Mouse (Mus musculus) kidney, embryonic 16.5 days (tissue): ENCODE data around the gene Frem3. TPM values are rescaled to one million over a fixed set of nuclear protein-coding genes. Genes with fewer than 3 reads are reported as not detected.
"Not testable (repeated sequence)": the region's sequence is repeated elsewhere in the genome, so short reads cannot be mapped to it uniquely, and the experiment has no call there.

ENCODE experiments used
- ATAC-seq: fragments of 200-750 bp; cut with Nextera tagmentation; 2 replicates; pipeline ENCODE4 v1.8.0; 2017; ENCODE audit warnings: moderate TSS enrichment; ENCODE audit not compliant: low FRiP score, low TSS enrichment
- H3K27ac ChIP-seq: fragments of 300-500 bp; sonication (generic); 2 replicates; pipeline ENCODE4 v1.5.1; 2014; ENCODE audit warnings: low read length
- H3K27me3 ChIP-seq: fragments of 300-500 bp; sonication (generic); 2 replicates; pipeline ENCODE4 v1.6.1; 2014; ENCODE audit warnings: low read length, control low read depth, mixed read lengths; ENCODE audit not compliant: insufficient read depth
- H3K36me3 ChIP-seq: fragments of 300-500 bp; sonication (generic); 2 replicates; pipeline ENCODE4 v1.6.1; 2014; ENCODE audit warnings: low read length, control low read depth, mixed read lengths; ENCODE audit not compliant: insufficient read depth
- H3K4me1 ChIP-seq: fragments of 300-500 bp; sonication (generic); 2 replicates; pipeline ENCODE4 v1.6.1; 2014; ENCODE audit warnings: low read length, control low read depth, mixed read lengths; ENCODE audit not compliant: insufficient read depth
- H3K4me2 ChIP-seq: fragments of 300-500 bp; sonication (generic); replicated peaks from 2 replicates; pipeline ENCODE4 v1.6.1; 2014; ENCODE audit warnings: low read depth, low read length
- H3K4me3 ChIP-seq: fragments of 300-500 bp; sonication (generic); 2 replicates; pipeline ENCODE4 v1.5.1; 2014; ENCODE audit warnings: mild to moderate bottlenecking, low read length
- H3K9ac ChIP-seq: fragments of 300-500 bp; sonication (generic); replicated peaks from 2 replicates; pipeline ENCODE4 v1.6.1; 2014; ENCODE audit warnings: low read length
- H3K9me3 ChIP-seq: fragments of 300-500 bp; sonication (generic); 2 replicates; pipeline ENCODE4 v1.6.1; 2016; ENCODE audit warnings: low read length, control low read depth
- WGBS: fragments of 180-500 bp; shearing (Covaris S2); extraction: QIAGEN DNeasy Blood & Tissue Kit; methylation state at CpG from one replicate; pipeline ENCODE4 v1.1.7; 2014; 5-methylcytosine and 5-hydroxymethylcytosine counted together
- polyA plus RNA-seq: library from polyadenylated mRNA; unstranded; fragments of >200 nt; fragmentation: Nextera tagmentation; extraction: Ambion mirVana; gene quantifications from 2 replicates; pipeline ENCODE4 v1.2.1, GENCODE M21; 2015

Frem3 gene
- polyA plus RNA-seq, 1 experiment from 2014 or later: 0.30 TPM

DNA sequence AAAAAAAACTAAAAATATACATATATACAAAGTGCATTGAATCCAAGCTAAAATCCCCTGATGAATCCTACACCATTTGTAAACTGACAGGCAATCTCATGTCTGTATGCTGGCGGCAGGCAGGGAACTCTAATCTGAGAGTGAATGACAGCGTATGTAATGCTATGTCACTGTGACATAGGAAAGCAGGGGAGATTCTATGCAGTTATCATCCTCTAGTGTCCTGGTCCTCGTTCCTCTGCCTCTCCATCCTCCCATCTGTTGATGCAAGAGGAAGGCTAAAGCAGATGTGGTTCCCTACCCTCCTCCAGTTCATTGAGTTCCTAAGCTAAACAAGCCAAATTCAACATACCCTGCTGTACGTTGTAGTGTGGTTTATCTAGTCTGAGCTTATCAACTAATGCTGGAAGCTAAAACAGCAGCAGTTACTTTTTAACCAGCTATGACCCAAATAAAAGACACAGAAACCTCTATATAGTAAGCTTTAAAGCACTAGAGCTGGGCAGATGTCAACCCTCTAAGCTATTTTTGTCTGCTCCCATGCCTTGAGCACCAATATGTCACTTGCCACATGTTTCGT, 73.0 kb downstream of the Frem3 start:
- Histone ChIP-seq H3K4me1 (no peaks in the 10 kb centered on the region), H3K4me3 (no peak overlapping the region), H3K9me3 (no peaks in the 10 kb centered on the region), H3K27me3 (no peaks in the 10 kb centered on the region), H3K9ac (no peak overlapping the region), H3K4me2 (no peak overlapping the region), H3K27ac (no peak overlapping the region), H3K36me3 (no peaks in the 10 kb centered on the region)
- WGBS: 72% methylated on average over 5 of the region's 5 CpGs
- ATAC-seq: no peak

DNA sequence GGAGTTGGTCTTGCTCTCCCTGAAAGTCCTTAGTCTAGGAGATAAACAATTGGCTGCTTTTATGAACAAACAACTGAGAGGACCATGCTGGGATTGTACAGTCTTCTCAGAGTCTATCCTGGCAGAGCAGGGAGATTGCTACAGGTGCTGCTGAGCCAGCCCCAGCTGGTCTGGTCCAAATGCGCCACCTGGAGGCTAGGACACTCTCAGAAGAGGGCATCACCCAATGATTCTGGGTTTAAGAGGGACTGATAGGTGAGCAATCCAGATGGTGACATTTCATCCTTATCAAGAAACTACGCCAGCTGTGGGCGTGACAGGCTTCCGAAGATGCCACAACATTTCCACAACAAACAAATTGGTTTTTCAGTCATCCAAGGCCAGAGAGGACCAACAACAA, 77.3 kb downstream of the Frem3 start:
- WGBS: 37% methylated on average over 4 of the region's 4 CpGs

DNA sequence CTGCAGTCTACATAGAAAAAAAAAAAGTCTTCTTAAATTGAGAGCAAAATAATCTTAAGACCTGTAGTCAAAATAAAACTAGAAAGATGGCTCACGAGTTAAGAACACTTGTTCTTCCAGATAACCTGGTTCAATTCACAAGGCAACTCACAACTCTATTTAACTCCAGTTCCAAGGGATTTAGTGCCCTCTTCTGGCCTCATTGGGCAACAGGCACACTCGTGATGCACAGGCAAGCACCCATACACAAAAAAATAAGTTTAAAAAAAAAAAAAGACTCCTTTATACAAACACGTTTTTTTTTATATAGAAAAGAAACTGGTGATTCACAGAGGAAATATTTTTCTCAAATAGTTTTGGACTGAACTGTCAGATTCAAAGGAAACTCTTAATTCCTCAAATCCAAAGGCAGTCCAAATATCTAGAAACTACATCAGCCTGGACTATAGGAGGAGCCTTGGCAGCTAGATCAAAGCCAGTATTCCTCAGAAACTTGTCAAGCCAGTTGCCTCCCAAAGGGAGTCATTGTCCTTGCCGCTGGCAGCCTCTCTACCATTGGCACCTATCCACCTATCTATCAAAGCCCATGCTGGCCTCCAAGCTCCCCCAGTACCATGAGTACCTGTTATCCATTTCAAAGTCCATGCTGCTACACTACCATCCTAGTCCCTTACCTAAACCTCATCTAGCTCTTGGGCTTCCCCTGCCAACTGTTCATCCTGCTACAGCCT, 100.0 kb downstream of the Frem3 start:
- no peak overlapping the region for H3K9ac ChIP-seq
- H3K4me3 ChIP-seq: no peak overlapping the region
- peaks cover 53% of the 10 kb centered on the region for H3K36me3 ChIP-seq
- H3K4me2 ChIP-seq: no peak overlapping the region
- no peak for ATAC-seq
- no peak overlapping the region for H3K27ac ChIP-seq
- H3K27me3 ChIP-seq: no peaks in the 10 kb centered on the region
- WGBS: 81% methylated on average over 4 of the region's 4 CpGs
- peaks cover 5% of the 10 kb centered on the region; the same call in 1 of the 2 replicates for H3K9me3 ChIP-seq
- H3K4me1 ChIP-seq: no peaks in the 10 kb centered on the region

More for the DNA sequence above, 77.3 kb downstream of the Frem3 start:
- H3K27ac ChIP-seq: no peak overlapping the region
- peak; percentile 85; the same call in 1 of the 2 replicates for ATAC-seq
- no peaks in the 10 kb centered on the region for H3K4me1 ChIP-seq
- no peaks in the 10 kb centered on the region for H3K9me3 ChIP-seq
- no peaks in the 10 kb centered on the region for H3K27me3 ChIP-seq
- H3K36me3 ChIP-seq: no peaks in the 10 kb centered on the region
- H3K4me3 ChIP-seq: no peak overlapping the region
- no peak overlapping the region for H3K4me2 ChIP-seq
- H3K9ac ChIP-seq: no peak overlapping the region

- H3K4me1 ChIP-seq: no peaks in the 10 kb centered on the region
- H3K27me3 ChIP-seq: no peaks in the 10 kb centered on the region
- 85% methylated on average over 1 of the region's 1 CpGs for WGBS
- H3K4me2 ChIP-seq: no peak overlapping the region
- H3K27ac ChIP-seq: no peak overlapping the region
- no peak for ATAC-seq
- peaks cover 42% of the 10 kb centered on the region for H3K36me3 ChIP-seq
- no peak overlapping the region for H3K9ac ChIP-seq
- peaks cover 5% of the 10 kb centered on the region; the same call in 1 of the 2 replicates for H3K9me3 ChIP-seq
- H3K4me3 ChIP-seq: no peak overlapping the region
Observed at GRCm38 (mm10) chr8:80714461-80714860, 103.6 kb downstream of the Frem3 start.

DNA sequence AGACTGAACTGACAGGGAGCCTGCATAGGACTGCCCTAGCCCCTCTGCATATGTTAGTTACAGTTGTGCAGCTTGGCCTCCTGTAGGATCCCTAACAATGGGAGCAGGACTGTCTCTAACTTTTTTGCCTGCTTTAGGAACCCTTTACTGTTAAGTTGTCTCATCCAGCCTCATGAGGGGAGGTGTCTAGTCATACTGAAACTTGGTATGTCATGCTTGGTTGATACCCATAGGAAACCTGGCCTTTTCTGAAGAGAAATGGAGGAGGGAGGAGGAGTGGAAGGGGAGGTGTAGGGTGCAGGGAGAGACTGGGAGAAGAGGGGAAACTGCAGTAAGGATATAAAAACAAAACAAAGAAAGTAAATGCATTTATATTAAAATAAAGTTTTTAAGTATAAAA, 121.4 kb downstream of the Frem3 start:
- H3K27me3 ChIP-seq: no peaks in the 10 kb centered on the region
- H3K27ac ChIP-seq: no peak overlapping the region
- ATAC-seq: no peak
- H3K36me3 ChIP-seq: peaks cover 33% of the 10 kb centered on the region
- H3K4me1 ChIP-seq: no peaks in the 10 kb centered on the region; the same call in 1 of the 2 replicates
- no peak overlapping the region for H3K9ac ChIP-seq
- H3K4me2 ChIP-seq: no peak overlapping the region
- H3K9me3 ChIP-seq: no peaks in the 10 kb centered on the region
- no peak overlapping the region for H3K4me3 ChIP-seq

GRCm38 (mm10) chr8:80738046-80738387, 127.1 kb downstream of the Frem3 start:
- no peak for ATAC-seq
- Histone ChIP-seq H3K4me2 (peak overlapping the region; percentile 80), H3K9me3 (no peaks in the 10 kb centered on the region), H3K36me3 (peaks cover 12% of the 10 kb centered on the region; the same call in 1 of the 2 replicates), H3K9ac (peak overlapping the region; percentile 95), H3K4me1 (peaks cover 10% of the 10 kb centered on the region; the same call in 1 of the 2 replicates), H3K27ac (peak overlapping the region; percentile 99), H3K27me3 (no peaks in the 10 kb centered on the region), H3K4me3 (peak overlapping the region; percentile 94)
- under 1% methylated on average over 5 of the region's 5 CpGs for WGBS

DNA sequence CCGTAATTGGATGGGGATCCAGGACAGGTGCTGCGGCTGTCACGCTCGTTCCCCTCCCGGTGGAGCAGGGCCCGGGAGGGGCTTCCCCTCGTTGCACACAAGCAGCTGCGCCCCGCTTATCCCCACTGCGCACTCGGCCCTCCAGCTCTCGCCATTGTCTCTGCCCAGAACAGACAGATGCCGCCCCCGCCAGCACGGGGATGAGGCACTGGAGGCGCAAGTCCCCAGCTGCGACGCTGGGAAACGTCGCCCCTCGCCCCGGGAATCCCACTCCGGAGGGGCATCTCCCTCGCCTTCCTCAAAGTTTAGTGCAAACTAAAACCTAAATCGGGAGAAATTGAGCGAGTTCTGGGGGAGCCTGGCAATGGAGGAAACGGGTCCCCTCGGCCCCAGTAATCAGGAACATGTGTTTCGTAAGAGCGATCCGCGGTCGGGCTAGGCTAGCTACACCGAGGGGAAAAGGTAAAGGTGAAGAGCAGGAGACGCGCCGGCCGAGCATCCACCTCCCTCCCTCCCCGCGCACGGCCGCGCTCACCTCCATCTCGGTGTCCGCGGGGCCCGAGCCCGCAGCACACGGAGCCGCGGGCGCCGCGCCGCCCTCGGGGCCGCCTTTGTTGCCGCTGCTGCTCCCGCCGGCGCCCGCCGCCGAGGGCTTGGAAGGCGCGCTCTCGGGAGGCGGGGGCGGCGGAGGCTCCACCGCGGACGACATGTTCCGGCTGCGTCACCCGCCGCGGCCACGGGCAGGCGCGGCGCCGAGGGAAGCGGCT, 127.7 kb downstream of the Frem3 start:
- H3K9ac ChIP-seq: peak overlapping the region; percentile 95
- peak overlapping the region; percentile 99 for H3K27ac ChIP-seq
- no peaks in the 10 kb centered on the region for H3K27me3 ChIP-seq
- peaks cover 10% of the 10 kb centered on the region; the same call in 1 of the 2 replicates for H3K36me3 ChIP-seq
- H3K9me3 ChIP-seq: no peaks in the 10 kb centered on the region
- peak overlapping the region; percentile 80 for H3K4me2 ChIP-seq
- peaks cover 10% of the 10 kb centered on the region; the same call in 1 of the 2 replicates for H3K4me1 ChIP-seq
- WGBS: under 1% methylated on average over 74 of the region's 84 CpGs
- ATAC-seq: peak; percentile 74
- H3K4me3 ChIP-seq: peak overlapping the region; percentile 94

DNA sequence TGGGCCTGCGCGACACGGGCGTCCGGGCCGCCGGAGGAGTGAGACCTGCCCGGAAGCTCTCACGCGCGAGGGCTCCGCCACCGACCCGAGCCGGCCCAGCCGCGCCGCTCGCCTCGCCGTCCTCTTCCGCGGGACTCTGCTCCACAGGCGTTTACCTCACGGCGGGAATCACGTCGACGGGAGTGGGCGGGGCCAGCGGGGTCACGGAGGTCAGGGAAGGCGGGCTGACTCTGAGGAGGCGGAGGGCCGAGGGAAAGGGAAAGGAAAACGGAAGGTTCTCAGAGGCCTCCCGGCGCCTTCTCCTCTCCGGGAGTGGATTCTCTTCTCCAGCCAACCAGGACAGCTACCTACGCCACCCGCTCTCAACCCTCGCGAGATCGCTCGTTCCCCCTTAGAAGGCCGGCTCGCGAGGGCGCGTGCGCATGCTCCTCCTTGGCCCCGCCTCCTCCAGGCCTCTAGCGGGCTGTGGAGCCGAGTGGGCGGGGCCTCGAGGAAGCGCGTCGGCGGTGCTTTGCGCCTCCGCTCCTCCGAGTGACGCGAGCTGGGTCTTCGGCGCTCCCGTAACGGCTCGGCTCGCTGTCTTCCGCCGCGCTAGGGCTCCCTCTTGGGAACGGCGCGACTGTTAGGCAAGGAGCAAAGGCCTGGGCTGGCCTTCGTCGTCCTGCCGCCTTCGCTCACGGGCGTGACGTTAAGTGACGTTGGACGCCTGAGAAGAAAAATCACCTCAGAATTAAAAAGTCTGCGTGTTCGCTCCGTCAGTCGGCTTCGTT, 128.5 kb downstream of the Frem3 start, which contains the start of gene Smarca5:
Gene Smarca5, minus strand, starts transcription at position 343 of the 770 bp plus-strand sequence.
- not testable (repeated sequence) for H3K4me1 ChIP-seq, H3K36me3 ChIP-seq, H3K27me3 ChIP-seq, H3K9me3 ChIP-seq
- Histone ChIP-seq H3K4me3 (peak within 1 kb of the TSS; percentile 94), H3K9ac (peak within 1 kb of the TSS; percentile 95), H3K4me2 (peak within 1 kb of the TSS; percentile 80), H3K27ac (peak within 1 kb of the TSS; percentile 99)
- WGBS: 2% methylated on average over 79 of the region's 91 CpGs
- ATAC-seq: peak; percentile 98

DNA sequence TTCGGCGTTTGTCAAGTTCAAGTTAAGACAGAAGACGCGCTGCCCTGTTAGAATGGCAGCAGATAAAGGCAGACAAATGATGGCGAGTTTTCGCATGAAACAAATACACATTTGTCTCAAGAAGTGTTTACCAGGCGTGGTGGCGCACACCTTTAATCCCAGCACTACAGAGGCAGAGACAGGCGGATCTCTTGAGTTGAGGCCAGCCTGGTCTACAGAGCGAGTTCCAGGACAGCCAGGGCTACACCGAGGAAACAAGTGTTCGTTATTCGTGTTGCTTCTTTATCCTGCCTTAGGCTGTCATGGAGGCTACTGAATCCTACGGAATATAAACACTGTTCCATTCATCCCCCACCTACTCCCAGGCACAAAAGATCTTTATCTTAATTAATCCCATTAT, 129.1 kb downstream of the Frem3 start:
- WGBS: 11% methylated on average over 14 of the region's 14 CpGs

More for the DNA sequence above, 129.1 kb downstream of the Frem3 start:
- peak overlapping the region; percentile 94 for H3K4me3 ChIP-seq
- peak overlapping the region; percentile 76 for H3K9ac ChIP-seq
- H3K4me1 ChIP-seq: peaks cover 10% of the 10 kb centered on the region; the same call in 1 of the 2 replicates
- H3K27ac ChIP-seq: peak overlapping the region; percentile 94
- H3K36me3 ChIP-seq: peaks cover 10% of the 10 kb centered on the region; the same call in 1 of the 2 replicates
- H3K4me2 ChIP-seq: peak overlapping the region; percentile 64
- no peaks in the 10 kb centered on the region for H3K27me3 ChIP-seq
- H3K9me3 ChIP-seq: no peaks in the 10 kb centered on the region
- peak; percentile 57; the same call in 1 of the 2 replicates for ATAC-seq
